Comparison of ENCODE assay signal across 8 mouse cellular contexts in the genomic region with DNA sequence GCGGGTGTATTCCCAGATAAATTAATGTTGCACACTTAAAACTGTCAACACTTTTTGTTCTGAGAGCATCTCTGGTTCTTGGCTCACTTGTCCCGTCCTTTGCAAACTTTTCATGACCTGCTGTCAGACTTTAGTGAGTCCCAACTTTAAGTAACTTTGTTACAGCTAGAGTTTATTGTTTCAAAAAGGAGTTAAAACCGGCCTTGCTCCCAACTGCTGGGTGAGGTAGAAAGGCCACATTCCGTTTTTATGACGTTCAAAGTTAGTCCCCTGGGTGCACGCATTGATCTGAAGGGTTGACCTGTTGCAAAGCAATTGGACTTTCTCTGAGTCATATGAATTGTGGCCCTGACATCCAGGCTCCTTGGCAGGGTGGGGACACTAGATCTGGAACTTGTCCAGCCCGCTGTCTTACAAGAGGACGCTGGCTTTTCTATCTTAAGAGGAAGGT. TPM values are rescaled to one million over a fixed set of nuclear protein-coding genes. Genes with fewer than 3 reads are reported as not detected.
DNase-seq lines count a peak whose midpoint lies in the region; ATAC-seq and TF ChIP-seq lines count a peak whose summit lies in the region.

No protein-coding gene starts in this region.

- DNase-seq in MN1 (ENCODE audit: low spot score) = peak; percentile 49
- peak; percentile 95 for DNase-seq in heart, adult 11 months
- peak; percentile 38 for DNase-seq in lung, adult 2 months
- DNase-seq in cerebellum, adult 8-10 months = no peak
- DNase-seq in left cerebral cortex, adult 9 months (ENCODE audit: low spot score in 2 of 2) = no peak

- H3K4me1 ChIP-seq in cortical plate, adult 2 months (ENCODE audit: control insufficient read depth, insufficient read depth, low read length) = no peaks in the 10 kb centered on the region; the same call in 1 of the 2 replicates
- peaks cover 9% of the 10 kb centered on the region for H3K4me1 ChIP-seq in intestine, embryonic 16.5 days (ENCODE audit: control insufficient read depth, insufficient read depth, low read length)
- peaks cover 4% of the 10 kb centered on the region; the same call in 1 of the 2 replicates for H3K4me1 ChIP-seq in lung, adult 2 months (ENCODE audit: control insufficient read depth, insufficient read depth, low read length)
- H3K4me1 ChIP-seq in neural tube, embryonic 14.5 days (ENCODE audit: control insufficient read depth, insufficient read depth, low read length) = no peaks in the 10 kb centered on the region

- H3K36me3 ChIP-seq in intestine, embryonic 16.5 days (ENCODE audit: control insufficient read depth, insufficient read depth, low read length) = peaks cover 5% of the 10 kb centered on the region; the same call in 1 of the 2 replicates
- H3K36me3 ChIP-seq in neural tube, embryonic 14.5 days (ENCODE audit: control insufficient read depth, insufficient read depth, low read length) = no peaks in the 10 kb centered on the region

- peak overlapping the region; percentile 83 for H3K4me3 ChIP-seq in cortical plate, adult 2 months (ENCODE audit: insufficient read depth, low read length)
- peak overlapping the region; percentile 94 for H3K4me3 ChIP-seq in intestine, embryonic 16.5 days (ENCODE audit: low read length)
- peak overlapping the region; percentile 91 for H3K4me3 ChIP-seq in lung, adult 2 months (replicated peaks; ENCODE audit: extremely low read depth, low read depth, low read length)
- H3K4me3 ChIP-seq in neural tube, embryonic 14.5 days (ENCODE audit: low read depth, low read length) = peak overlapping the region; percentile 63

- no peaks in the 10 kb centered on the region for H3K9me3 ChIP-seq in intestine, embryonic 16.5 days (ENCODE audit: control insufficient read depth, low read length)
- no peaks in the 10 kb centered on the region for H3K9me3 ChIP-seq in neural tube, embryonic 14.5 days (ENCODE audit: control insufficient read depth, low read length)

- no peak for TF ChIP-seq POLR2A in cortical plate, adult 2 months (IDR thresholded peaks at IDR 0.05; ENCODE audit: extremely low read depth, insufficient read depth, low read length)
- no peak for TF ChIP-seq POLR2A in lung, adult 2 months (IDR thresholded peaks at IDR 0.05; ENCODE audit: borderline replicate concordance, extremely low read depth, low read depth, low read length)

- H3K9ac ChIP-seq in intestine, embryonic 16.5 days (ENCODE audit: low read depth, low read length) = peak overlapping the region; percentile 99
- peak overlapping the region; percentile 91 for H3K9ac ChIP-seq in neural tube, embryonic 14.5 days (replicated peaks; ENCODE audit: low read depth, low read length)

- peak; percentile 77 for ATAC-seq in intestine, embryonic 16.5 days
- peak; percentile 3; the same call in 1 of the 2 replicates for ATAC-seq in neural tube, embryonic 14.5 days (ENCODE audit: low read depth)

- H3K4me2 ChIP-seq in intestine, embryonic 16.5 days (ENCODE audit: low read depth, low read length) = peak overlapping the region; percentile 65
- peak overlapping the region; percentile 88 for H3K4me2 ChIP-seq in neural tube, embryonic 14.5 days (ENCODE audit: low read depth, low read length)

- H3K27ac ChIP-seq in cortical plate, adult 2 months (ENCODE audit: insufficient read depth, low read length) = 0 out of 2 replicates have a peak overlapping the region, but pooled peaks have one; percentile 5
- peak overlapping the region; percentile 95 for H3K27ac ChIP-seq in intestine, embryonic 16.5 days (ENCODE audit: low read length)
- H3K27ac ChIP-seq in neural tube, embryonic 14.5 days (ENCODE audit: low read depth, low read length) = peak overlapping the region; percentile 73; the same call in 1 of the 2 replicates

- TF ChIP-seq CTCF in cortical plate, adult 2 months (IDR thresholded peaks at IDR 0.05; ENCODE audit: extremely low read depth, insufficient read depth, low read length) = no peak
- no peak for TF ChIP-seq CTCF in lung, adult 2 months (IDR thresholded peaks at IDR 0.05; ENCODE audit: insufficient read depth, low read length)

- H3K27me3 ChIP-seq in intestine, embryonic 16.5 days (replicated peaks; ENCODE audit: control insufficient read depth, insufficient read depth, low read length) = no peaks in the 10 kb centered on the region
- no peaks in the 10 kb centered on the region for H3K27me3 ChIP-seq in neural tube, embryonic 14.5 days (ENCODE audit: control insufficient read depth, insufficient read depth, low read length)

- 5% methylated on average over 8 of the region's 8 CpGs for WGBS in intestine, embryonic 16.5 days
- 3% methylated on average over 8 of the region's 8 CpGs for WGBS in lung, adult 2 months
- WGBS in neural tube, embryonic 14.5 days = 8% methylated on average over 8 of the region's 8 CpGs

RNA-seq across cellular contexts. Expression of a gene that starts 0.6 kb away (rescaled TPM):
- polyA plus RNA-seq in cortical plate, adult 2 months (2012; rRNA removed) = 1.7 and 1.8 TPM in 2 replicates
- polyA plus RNA-seq in intestine, embryonic 16.5 days (2015; fragmentation: Nextera tagmentation; extraction: Ambion mirVana) = 33.0 and 34.0 TPM in 2 replicates
- polyA plus RNA-seq in lung, adult 2 months (2012; rRNA removed) = 8.8 and 8.9 TPM in 2 replicates
- 3.0 and 8.0 TPM in 2 replicates for polyA plus RNA-seq in neural tube, embryonic 14.5 days (2014; fragmentation: Nextera tagmentation; extraction: Ambion mirVana)

RNA-seq across cellular contexts. Expression of a gene that starts 43.3 kb away (rescaled TPM):
- not detected in 2 replicates for polyA plus RNA-seq in cortical plate, adult 2 months (2012; rRNA removed)
- not detected in 2 replicates for polyA plus RNA-seq in intestine, embryonic 16.5 days (2015; fragmentation: Nextera tagmentation; extraction: Ambion mirVana)
- polyA plus RNA-seq in lung, adult 2 months (2012; rRNA removed) = not detected in 2 replicates
- not detected in 2 replicates for polyA plus RNA-seq in neural tube, embryonic 14.5 days (2014; fragmentation: Nextera tagmentation; extraction: Ambion mirVana)

Comparison
In these comparisons a context has a peak if more than half of its experiments do, and no peak if none do; other contexts are left out.
1. DNase-seq: peak in MN1 (single experiment), heart, adult 11 months (single experiment) and lung, adult 2 months (single experiment); none in cerebellum, adult 8-10 months (single experiment) and left cerebral cortex, adult 9 months (0 of 2).
2. H3K27ac ChIP-seq: peak in every context shown above with its lines; median percentile 95 in intestine, embryonic 16.5 days; 73 in neural tube, embryonic 14.5 days; 5 in cortical plate, adult 2 months.
3. Peak in every context shown above with its lines, with median percentiles within 50 percentile points of each other: H3K4me3 ChIP-seq.